Mouse (Mus musculus) stomach, postnatal 0 days (tissue): ENCODE measurements around the gene Cdh15.

Source experiments
- CTCF ChIP-seq: IDR thresholded peaks from 2 replicates; pipeline ENCODE4 v1.5.1; 2016; ENCODE audit warnings: antibody characterized with exemption, low read depth, mild to moderate bottlenecking, moderate library complexity
- EP300 ChIP-seq: optimal IDR thresholded peaks from 2 replicates; pipeline ENCODE3; 2016; ENCODE audit warnings: antibody characterized with exemption

- TF ChIP-seq CTCF (no peak), EP300 (no peak)
Measured at GRCm38 (mm10) chr8:122871663-122872062, 23.9 kb downstream of the Cdh15 start.
